Mouse (Mus musculus): ENCODE measurements at regions not wholly inside any gene's neighbourhood (a gene's known extent, or its start where the extent isn't known, plus 50 kb on each side); places are given as distances from the start of the nearest gene placed in this dataset.
"Not testable (repeated sequence)": the region's sequence is repeated elsewhere in the genome, so short reads cannot be mapped to it uniquely, and the experiment has no call there.

DNA sequence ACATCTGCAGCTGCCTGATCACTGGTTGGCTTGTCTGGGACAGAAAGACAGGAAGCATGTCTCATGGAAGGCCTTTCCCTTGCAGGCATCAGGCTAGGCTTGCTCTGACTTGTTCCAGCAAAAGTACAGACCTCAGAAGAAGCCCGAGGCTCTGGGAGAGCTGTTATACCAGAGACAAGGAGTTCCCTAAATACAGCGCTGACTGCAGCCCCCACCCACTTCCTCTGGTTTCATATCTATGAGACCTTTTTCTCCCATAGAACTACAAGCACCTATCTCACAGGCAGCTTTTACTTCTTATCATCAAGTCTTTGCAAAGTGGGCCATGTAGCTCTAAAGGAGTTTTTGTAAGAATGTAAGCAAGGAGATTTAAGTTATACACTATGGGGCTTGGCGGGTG lies 312.2 kb upstream of the Vmn1r3 start:
- not testable (repeated sequence) for DNase-seq (ENCODE audit: low spot score in 2 of 2)

GRCm38 (mm10) chr4:3495987-3496386 lies 310.8 kb upstream of the Vmn1r3 start:
- DNase-seq (ENCODE audit: low spot score in 2 of 2) = not testable (repeated sequence)

DNA sequence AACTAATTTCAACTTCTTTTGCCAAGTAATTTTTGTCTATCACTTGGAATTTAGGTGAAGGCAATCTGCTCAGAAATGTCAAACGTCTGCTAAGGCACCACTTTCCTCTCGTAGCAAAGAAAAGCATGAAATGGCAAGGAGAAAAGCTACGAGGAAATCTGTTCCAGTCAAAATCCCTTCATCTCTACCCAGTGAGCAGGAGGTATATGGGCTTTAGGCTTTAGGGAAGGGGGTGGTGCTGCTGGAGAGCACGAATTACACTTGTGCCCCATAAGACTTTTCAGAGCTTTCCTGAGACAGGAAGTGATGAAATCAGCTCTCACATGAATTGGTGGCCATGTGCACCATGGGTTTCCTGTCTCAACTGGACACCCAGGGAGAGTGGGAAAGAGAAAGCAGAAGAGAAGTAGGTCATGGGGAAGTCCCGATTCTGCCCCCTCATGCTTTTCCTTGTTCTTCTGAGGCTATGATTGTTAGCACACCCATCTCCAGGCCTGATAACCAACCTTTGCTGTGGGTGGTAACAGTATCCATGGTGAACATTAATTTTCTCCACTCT lies 309.0 kb upstream of the Vmn1r3 start:
- not testable (repeated sequence) for DNase-seq (ENCODE audit: low spot score in 2 of 2)

- not testable (repeated sequence) for DNase-seq (ENCODE audit: low spot score in 2 of 2)
Observed at GRCm38 (mm10) chr4:3490901-3491300, 305.7 kb upstream of the Vmn1r3 start.

GRCm38 (mm10) chr4:3482092-3482491 lies 296.9 kb upstream of the Vmn1r3 start:
- peak in 1 of 2 experiments; percentile 6 for DNase-seq (ENCODE audit: low spot score in 2 of 2)

DNA sequence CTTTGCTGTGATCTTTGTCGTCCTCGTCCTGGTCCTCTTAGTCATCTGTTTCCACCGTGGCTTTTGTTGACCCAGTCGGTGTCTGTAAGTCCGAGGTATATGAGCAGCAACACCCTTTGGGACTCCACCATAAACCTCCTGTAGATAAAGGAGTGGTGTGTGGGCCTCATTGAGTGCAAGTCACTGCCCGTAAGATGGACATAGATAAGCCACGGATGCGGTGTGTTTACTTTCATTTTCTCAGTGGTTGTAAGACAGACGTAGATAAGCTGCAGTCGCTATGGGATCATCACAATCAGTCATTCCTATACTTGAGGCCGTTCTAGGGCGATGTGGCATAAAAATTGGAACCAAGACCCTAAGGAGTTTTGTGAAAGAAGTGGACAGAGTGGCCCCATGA lies 271.6 kb upstream of the Vmn1r3 start:
- no peak for DNase-seq (ENCODE audit: low spot score in 2 of 2)

DNA sequence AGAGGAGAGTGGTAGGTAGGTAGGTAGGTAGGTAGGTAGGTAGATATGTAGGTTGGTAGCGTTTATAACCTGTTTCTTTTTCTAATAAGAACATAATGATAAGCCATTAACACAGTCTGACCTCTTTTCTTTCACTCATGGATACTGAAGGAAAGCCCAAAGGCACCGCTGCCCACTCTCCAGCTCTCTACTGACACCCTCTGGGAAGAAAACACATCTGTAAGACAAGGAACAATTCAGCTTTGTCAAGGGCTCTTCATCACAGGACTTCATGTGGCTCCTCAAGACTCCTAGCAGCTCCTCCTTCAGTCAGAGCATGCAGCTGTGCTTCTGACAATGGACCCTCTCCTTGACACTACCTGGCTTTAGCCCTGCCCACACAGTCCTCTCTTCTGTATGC lies 252.2 kb upstream of the Vmn1r3 start:
- not testable (repeated sequence) for DNase-seq (ENCODE audit: low spot score in 2 of 2)

DNA sequence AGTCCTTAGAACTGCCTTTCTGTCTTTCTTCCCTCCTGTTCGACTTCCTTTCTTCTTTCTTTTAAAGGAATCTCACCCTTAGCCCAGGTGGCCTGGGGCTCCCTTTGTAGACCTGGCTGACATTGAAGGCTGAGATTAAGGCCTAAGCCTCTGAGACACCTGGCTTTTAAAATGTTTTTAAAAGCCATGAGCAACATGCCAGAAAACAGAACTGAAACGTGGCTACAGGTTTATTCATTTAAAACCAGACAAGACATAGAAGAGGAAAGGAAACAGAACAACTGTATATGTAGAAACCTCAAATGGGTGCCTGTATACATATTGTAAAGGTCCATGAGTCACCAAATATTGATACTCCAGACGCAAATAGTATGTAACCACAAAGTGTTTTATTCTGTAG lies 242.8 kb upstream of the Vmn1r3 start:
- DNase-seq (ENCODE audit: low spot score in 2 of 2) = no peak

- no peak for DNase-seq (ENCODE audit: low spot score in 2 of 2)
Observed at GRCm38 (mm10) chr4:3419920-3420499, 234.9 kb upstream of the Vmn1r3 start.

DNA sequence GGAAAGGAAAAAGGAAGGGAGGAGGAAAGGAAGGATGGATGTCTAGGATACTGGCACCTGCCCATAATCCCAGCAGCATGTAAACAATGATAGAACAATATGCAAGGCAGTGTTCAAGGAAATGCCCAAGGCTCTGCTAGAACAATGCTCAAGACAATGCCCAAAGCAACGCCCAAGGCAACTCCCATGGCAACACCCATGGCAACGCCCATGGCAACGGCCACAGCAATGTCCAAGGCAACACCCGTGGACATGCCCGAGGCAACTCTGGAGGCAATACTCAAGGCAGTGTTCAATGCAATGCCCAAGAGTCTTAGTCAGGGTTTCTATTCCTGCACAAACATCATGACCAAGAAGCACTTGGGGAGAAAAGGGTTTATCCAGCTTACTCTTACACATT lies 231.5 kb upstream of the Vmn1r3 start:
- no peak for DNase-seq (ENCODE audit: low spot score in 2 of 2)

DNA sequence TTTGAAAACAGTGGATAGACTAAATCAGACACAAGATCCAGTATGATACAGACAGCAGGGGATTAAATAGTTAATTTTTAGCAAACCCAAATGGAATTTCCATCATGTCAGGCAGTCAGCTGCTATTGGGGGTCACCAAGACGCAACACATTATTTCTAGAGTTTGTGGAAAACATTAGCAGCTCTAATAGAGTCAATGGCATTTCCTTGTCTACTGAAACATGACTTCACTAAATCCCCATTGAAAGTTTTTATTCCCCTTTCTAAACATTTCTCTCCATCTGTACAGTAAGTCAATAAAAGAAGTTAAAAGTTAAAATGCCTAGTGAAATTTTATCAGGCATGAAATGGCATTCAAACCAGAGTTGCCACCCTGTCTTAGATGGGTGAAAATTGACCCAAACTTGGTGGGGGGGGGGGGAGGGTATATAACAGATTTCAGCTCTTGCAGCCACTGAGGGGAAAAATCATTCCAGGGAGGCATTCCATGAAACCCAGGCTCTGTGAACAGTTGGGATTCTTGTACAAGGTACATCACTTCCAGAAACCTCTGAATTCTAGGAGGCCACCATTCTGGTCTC lies 229.4 kb upstream of the Vmn1r3 start:
- not testable (repeated sequence) for DNase-seq (ENCODE audit: low spot score in 2 of 2)

DNA sequence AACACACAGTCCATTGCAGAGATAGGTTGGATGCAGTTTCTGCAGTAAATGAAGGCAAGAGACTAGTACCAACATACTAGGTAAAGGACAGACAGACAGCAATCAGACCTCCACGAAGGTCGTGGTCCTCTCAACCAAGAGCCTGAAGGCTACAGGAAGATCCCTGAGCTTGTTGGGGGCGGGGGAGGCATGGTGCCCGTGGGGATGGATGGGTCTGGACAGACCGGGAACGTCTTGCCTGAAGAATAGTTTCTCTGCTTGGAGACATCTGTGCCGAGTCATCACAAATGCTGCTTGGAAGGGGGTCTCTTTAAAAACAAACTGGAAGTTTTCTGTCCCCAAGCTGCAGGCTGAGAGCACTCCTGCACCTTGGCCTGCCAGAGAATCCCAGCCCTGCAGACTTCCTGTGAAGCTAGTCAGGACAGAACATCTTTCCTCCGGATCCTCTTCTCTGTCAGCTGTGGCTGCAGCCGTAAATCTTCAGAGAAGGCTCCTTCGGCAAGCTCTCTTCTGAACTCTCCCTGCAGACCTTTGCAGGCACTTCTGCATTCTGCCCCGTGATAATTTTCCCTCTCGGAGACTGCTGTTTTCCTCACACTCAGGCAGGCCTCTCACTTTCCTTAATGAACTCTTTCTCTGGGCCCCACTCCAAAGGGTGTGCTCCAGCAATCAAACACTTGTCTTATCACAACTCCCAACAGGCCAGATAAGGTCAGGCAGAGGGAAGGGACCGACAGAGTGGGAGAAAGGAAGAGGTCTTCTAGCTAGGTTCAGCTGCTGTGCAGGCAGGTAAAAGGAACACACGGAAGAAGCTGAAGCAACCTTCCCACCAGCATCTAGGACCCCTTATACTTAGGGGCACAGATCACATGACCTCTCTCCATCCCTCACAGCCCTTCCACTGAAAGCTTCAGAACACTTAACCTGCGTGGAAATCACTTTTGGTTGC lies 228.6 kb upstream of the Vmn1r3 start:
- no peak for DNase-seq (ENCODE audit: low spot score in 2 of 2)

DNA sequence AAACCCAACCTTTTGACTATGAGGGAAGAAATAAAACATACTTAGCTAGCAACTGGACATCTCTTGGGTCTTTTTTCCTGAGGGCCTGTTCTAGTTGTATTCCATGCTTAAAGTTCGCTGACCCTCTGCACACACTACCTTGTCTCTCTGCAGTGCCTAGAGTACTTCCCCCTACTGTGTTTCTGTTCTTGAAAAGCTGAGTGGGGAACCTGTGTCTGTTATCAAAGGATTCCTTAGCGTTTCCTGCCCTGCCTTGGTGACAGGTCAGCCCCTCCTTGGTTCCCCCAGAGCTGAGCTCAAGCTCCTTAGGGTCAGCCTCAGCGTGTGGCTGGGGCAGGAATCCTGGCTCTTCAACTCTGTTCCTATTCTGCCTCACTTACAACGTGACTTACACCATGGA lies 227.2 kb upstream of the Vmn1r3 start:
- not testable (repeated sequence) for DNase-seq (ENCODE audit: low spot score in 2 of 2)

DNA sequence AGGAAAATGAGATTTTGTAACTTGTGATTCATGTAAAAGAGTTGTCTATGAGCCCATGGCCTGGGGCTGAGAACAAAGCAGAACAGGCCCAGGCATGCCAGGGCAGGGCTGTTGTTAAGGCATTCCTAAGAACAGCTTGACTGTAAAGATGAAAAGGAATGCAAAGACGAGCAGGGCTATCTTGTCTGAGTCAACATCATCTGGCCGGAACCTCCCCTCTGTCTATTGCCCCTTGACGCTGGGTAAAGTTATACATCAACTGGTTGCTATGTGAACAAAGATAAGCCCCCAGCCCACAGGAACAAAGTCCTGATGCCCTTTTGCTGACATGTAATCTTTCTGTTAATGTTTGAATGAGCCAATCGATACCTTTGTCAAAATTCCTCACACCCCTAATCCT lies 217.7 kb upstream of the Vmn1r3 start:
- DNase-seq (ENCODE audit: low spot score in 2 of 2) = not testable (repeated sequence)

DNA sequence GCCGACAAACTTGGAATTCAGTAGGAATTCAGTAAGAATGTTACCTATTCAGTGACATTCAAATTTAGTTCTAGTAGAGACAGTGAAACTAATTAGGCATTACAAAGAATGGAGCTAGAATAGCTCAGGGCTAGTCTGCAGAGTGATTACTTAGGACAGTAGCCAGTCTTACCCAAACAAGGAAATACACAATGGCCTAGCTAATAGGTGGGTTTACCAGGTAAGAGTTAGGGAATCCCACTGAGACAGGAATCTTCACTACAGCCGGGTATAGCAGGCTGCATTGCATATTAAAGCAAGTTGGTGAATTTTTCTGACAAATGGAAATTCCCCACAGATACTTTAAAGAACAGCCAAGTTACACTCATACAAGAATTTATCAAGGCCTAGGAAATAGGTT lies 216.6 kb upstream of the Vmn1r3 start:
- not testable (repeated sequence) for DNase-seq (ENCODE audit: low spot score in 2 of 2)

DNA sequence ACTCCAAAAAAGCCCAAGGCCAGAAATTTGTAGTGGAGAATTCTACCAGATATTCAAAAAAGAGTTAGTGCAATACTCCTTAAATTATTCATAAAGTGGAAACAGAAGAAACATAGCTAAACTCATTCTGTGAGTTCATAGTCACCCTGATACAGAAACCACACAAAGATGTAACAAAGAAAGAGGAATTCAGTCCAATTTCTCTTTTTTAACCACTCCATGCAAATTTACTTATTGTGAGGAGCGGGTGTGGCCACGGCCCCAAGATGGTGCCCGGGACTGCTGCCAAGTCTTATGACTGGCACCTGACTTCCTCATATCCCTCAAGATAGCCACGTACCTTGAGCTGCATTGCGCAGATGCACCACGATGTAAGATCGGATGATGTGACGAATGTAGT lies 206.4 kb upstream of the Vmn1r3 start:
- DNase-seq (ENCODE audit: low spot score in 2 of 2) = not testable (repeated sequence)

DNA sequence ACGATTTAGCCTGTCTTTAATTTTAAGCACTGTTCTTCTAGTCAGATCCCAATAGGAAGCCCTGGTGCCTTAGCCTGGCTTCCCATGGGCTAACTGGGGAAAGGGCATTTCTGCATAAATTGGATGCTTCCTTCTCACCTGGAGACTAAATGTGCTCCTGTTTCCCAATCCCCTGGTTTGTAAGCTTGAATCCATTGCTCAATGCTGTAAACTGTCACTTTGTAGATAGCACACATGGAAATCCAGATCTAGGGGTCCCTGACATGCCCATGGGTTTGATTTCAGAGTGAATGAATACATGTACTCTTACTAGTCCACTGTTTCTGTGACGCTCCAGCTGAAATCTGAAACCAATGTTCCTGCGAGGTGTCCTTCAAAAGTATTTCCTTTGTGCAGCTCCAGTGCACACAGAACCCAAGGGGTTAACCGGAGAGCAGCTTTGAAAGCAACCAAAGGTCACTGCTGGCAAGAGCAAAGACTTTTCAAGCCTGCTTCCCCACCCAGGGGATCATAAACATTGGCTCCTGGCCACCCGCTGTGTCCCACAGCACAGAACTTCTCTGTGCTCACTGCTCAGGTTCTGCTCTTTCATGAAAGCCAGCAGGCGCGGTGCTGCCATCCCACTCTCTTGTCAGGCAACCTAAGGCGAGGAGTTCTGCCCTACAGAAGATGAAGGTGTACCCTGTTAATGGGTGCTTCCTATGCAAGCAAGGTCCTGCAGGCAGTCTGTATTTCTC lies 188.0 kb upstream of the Vmn1r3 start:
- not testable (repeated sequence) for DNase-seq (ENCODE audit: low spot score in 2 of 2)

- not testable (repeated sequence) for DNase-seq (ENCODE audit: low spot score in 2 of 2)
Observed at GRCm38 (mm10) chr4:3368021-3368420, 182.9 kb upstream of the Vmn1r3 start.

- DNase-seq (ENCODE audit: low spot score in 2 of 2) = not testable (repeated sequence)
Observed at GRCm38 (mm10) chr4:3343443-3343842, 158.3 kb upstream of the Vmn1r3 start.

DNA sequence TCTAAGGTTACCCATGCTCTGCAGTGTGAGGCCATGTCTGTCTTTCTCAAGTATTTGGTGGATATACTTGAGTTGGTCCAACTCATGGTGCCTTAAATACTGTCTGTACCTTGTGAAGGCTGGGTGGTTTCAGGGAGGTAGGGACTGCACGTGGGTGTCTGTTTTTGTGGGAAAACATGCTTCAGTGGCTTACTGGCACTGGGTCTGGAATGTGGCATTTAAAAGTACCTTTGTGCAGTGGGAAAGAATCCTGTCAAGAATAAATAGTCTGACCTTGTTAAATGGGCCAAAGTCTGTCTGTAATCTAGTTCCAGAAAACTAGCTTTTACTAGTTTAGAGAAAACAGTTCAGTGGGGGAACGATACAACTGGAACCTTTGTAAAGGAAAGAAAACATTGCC lies 157.5 kb upstream of the Vmn1r3 start:
- not testable (repeated sequence) for DNase-seq (ENCODE audit: low spot score in 2 of 2)

DNA sequence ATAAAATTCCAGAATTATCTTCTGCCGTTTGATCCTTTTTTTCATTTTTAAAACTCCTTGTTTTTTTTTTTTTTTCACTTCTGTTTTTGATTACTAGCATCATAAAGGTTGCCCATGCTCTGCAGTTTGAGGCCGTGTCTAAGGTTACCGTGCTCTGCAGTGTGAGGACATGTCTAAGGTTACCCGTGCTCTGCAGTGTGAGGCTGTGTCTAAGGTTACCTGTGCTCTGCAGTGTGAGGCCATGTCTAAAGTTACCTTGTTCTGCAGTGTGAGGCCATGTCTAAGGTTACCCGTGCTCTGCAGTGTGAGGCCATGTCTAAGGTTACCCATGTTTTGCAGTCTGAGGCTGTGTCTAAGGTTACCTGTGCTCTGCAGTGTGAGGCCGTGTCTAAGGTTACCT lies 157.0 kb upstream of the Vmn1r3 start:
- DNase-seq (ENCODE audit: low spot score in 2 of 2) = not testable (repeated sequence)
